Mouse (Mus musculus): ENCODE results near the gene Rai1.

Rai1 gene

DNA sequence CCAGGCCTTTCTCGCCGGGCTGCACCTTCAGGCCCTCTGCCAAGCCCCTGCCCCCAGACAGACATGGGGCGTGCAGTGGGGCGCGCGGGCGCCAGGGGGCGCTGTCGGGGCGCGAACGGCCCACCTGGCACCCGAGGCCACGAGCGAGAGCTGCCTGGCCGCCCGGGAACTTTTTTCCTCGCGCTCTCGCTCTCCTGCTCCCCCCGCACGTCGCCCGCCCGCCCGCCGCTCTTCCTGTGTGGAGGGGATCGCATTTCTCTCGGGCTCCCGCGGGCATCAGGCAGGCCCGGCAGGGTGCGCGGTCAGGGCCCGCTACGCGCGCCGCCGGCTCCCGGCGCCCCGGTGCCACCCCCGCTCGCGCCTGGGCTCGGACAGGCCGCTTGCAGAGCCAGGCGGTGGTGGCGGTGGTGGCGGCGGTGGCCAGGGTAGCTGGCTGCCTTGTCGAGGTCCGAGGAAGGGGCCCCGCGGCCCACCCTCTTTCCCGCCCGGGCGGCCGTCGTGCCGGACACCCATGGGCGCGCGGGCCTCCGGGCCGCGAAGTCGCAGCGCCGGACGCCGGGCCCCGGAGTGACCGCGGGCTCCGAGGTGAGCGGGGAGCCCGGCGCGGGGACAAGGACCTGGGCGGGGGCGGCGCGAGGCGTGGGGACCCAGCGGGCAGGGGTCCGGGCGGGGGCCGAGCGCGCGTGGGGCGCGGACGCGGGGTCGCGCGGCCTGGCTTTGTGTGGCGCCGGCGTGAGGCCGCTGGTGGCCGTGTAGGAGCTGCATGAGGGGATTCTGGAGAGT lies at the start of gene Rai1:
TSS of gene Rai1 (plus strand) at position 204 of the 783 bp plus-strand sequence.
- peak; percentile 94 for DNase-seq (ENCODE audit: low read depth, low spot score)

- DNase-seq (ENCODE audit: low read depth, low spot score): no peak
These were observed 48.3 kb upstream of the Rai1 start for GRCm38 (mm10) chr11:60056520-60056919.

- DNase-seq (ENCODE audit: low read depth, low spot score): no peak
These were observed 46.8 kb upstream of the Rai1 start for GRCm38 (mm10) chr11:60057987-60058386.

DNA sequence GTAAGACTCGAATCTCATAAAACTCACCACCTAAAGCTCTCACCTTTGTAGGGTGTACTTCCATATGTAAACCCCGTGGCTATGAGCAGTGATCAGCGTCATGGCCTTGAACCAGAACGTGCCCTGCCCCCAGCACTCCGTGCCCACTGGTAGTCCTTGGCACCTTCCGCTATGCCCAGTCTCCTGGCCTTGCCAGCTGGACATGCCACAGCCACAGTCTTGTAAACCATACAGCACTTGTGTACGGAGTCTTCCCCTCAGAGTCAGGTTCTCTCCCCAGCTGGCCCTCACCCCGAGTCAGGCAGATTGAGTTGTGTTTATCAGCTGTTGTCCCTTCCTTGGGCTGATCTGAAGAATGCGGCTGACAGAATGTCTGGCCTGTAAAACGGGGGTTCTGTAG lies 46.4 kb upstream of the Rai1 start:
- DNase-seq (ENCODE audit: low read depth, low spot score): no peak

DNA sequence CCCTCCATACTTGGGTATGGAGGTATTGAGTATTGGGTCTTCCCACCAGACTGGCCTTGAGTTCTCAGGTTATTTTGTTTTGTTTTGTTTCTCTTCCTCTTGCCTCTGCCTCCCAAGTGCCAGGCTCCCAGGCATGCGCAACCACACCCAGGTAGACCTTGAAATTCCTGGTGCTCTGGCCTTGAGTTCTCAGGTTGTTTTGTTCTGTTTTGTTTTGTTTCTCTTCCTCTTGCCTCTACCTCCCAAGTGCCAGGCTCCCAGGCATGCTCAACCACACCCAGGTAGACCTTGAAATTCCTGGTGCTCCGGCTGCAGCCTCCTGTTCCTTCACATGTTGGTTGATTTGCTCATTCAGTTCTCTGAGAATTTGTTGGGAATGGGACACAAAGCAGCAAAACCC lies 44.8 kb upstream of the Rai1 start:
- no peak for DNase-seq (ENCODE audit: low read depth, low spot score)

GRCm38 (mm10) chr11:60061504-60062006 lies 43.3 kb upstream of the Rai1 start:
- no peak for DNase-seq (ENCODE audit: low read depth, low spot score)

DNA sequence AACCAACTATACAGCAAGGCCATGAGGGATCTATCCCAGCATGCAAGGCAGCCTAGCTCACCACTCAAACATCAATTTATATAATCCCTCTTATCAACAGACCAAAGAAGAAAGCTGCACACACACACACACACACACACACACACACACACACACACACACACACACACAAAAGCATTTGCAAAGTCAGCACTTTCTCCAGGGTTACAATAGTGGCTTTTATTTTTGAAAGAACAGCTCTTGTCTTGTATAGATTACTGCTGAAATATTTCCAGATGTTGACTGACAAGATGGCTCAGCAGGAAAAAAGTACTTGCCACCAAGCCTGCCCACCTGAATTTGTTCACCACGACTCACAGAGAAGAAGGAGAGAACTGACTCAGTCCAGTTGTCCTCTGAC lies 39.5 kb upstream of the Rai1 start:
- no peak for DNase-seq (ENCODE audit: low read depth, low spot score)

DNA sequence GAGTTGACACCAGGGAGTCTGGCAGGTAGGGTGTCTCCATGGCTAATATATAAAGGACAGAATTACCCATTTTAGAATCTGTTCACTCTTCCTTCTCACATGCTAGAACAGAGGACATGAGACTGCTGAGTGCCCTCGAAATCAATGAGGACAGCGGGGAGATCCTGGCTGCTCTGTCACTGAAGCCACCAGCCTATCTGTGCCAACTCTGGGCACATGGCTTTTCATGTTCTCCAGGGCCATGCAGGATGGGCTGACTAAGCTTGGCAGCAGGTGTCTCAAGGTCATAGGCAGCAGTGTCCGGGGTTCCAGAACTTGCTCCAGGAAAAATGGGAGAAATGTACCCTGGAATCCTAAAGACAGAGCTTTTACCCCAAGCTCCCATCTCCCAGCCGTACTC lies 37.2 kb upstream of the Rai1 start:
- no peak for DNase-seq (ENCODE audit: low read depth, low spot score)

DNA sequence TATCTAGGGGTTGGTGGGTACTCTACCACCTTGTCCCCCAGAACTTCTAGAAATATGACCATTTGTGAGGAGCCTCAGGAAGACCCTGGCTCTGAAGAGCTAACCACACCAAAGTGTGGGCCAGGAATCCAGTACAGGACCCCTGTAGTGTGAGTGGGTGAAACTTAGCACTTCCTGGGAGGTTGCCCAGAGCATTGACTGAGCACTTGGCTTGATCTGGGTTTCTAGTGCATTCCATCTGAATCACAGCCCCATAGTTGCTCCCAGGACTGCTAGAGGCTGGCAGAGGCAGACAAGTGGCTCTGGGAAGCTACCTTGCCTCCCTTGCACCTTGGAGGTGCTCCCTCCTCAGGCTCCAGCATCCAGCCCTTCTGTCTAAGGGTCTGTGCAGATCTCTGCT lies 36.2 kb upstream of the Rai1 start:
- DNase-seq (ENCODE audit: low read depth, low spot score): no peak

DNA sequence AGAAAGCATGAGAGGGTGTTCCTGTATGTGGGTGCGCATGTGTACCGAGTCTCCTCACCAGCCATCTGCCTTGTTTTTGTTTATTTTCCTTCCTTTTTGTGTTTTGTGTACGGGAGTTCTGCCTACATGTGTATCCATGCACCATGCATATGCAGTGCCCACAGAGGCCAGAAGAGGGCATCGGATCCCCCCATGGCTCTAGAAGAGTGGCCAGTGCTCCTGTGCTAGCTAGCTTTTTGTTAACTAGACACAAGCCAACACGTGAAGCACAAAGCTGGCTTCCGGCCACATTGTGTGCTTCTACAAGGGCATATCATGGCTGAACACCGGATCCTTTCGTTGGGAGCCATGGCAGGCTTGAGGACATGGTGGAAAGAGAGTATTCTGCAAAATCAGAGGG lies 34.2 kb upstream of the Rai1 start:
- peak; percentile 72 for DNase-seq (ENCODE audit: low read depth, low spot score)

- DNase-seq (ENCODE audit: low read depth, low spot score): no peak
These were observed 33.6 kb upstream of the Rai1 start for GRCm38 (mm10) chr11:60071221-60071620.

DNA sequence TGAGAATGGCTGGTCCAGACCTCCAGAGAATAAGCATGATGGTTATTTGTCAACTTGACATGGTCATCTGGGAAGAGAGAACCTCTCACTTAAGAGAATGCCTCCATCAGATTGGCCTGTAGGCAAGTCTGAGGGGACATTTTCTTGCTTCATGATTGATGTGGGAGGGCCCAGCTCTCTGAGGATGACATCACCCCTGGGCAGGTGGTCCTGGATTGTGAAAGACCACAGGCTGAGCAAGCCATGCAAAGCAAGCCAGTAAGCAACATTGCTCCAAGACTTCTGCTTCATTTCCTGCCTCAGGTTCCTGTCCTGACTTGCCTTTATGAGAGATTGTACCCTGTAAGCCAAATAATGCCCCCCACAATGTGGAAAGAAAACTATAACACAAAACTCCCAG lies 31.7 kb upstream of the Rai1 start:
- DNase-seq (ENCODE audit: low read depth, low spot score): no peak

- no peak for DNase-seq (ENCODE audit: low read depth, low spot score)
These were observed 30.8 kb upstream of the Rai1 start for GRCm38 (mm10) chr11:60073936-60074502.

DNA sequence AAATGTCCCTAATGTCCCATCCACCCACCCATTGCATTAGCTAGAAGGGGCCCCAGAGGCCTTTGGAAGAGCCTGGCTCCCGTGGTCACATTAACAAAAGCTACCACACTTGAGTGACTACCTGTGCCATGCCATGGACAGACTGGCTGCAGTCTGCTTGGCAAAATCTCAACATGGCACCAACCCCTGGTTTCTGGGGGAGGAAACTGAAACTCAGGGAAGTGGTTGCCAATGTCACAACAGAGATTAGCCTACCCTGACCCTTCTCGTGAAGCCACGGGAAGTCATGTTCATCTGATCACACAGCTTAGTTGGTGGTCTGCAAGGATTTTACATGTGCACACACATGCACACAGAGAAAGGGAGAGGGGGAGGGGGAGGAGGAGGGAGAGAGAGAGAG lies 28.6 kb upstream of the Rai1 start:
- no peak for DNase-seq (ENCODE audit: low read depth, low spot score)

- DNase-seq (ENCODE audit: low read depth, low spot score): peak; percentile 90
These were observed 28.0 kb upstream of the Rai1 start for GRCm38 (mm10) chr11:60076790-60077189.

DNA sequence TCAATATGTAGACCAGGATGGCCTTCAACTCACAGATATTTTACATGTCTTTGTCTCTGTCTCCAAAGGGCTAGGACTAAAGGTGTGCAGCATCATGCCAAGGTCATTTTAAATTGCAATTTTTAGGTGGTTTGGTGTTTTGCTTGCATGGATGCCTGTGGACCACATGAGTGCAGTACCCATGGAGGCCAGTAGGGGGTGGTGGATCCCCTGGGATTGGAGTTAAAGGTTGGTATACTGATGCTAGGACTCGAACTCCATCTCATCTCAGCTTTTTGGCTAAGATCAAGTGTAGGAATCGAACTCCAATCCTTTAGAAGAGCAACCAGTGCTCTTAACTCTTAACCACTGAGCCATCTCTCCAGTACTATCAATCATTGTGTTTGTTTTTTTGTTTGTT lies 20.2 kb upstream of the Rai1 start:
- peak; percentile 80 for DNase-seq (ENCODE audit: low read depth, low spot score)

DNA sequence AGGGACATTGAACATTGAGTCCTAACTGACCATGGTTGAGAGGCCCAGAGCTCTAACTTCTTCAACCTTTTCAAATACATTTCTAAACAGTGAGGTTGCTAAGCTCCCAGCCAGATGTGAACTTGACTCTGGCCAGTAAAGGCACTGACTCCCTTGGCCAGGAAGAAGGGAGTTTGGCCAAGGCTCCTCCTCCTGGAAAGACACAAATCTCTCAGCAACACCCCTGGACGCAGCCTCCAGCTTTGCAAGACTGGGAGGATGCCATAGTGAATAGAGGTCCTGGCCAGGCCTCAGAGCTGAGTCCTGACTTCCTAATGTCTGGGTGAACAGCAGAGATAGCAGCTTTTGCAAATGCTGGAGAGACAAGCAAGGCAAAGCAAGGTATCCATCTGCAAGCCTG lies 18.1 kb upstream of the Rai1 start:
- no peak for DNase-seq (ENCODE audit: low read depth, low spot score)

GRCm38 (mm10) chr11:60088947-60089346 lies 15.9 kb upstream of the Rai1 start:
- peak; percentile 43 for DNase-seq (ENCODE audit: low read depth, low spot score)

GRCm38 (mm10) chr11:60090696-60091421 lies 14.0 kb upstream of the Rai1 start:
- no peak for DNase-seq (ENCODE audit: low read depth, low spot score)

DNA sequence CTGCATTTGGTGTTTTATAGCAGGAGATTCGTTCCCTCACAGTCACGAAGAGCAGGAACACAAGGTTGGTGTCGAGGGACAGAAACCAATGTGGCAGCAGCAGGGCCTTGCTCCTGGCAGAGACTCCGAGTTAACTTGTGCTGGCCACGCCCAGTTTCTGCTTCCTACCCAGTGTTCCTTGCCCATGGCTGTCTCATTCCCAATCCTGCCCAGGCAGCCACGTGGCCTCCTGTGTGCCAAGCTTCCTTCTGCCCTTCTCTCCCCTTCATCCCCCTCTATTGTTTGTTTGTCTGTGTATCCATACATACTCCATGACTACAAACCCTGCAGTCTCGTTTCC lies 13.4 kb upstream of the Rai1 start:
- no peak for DNase-seq (ENCODE audit: low read depth, low spot score)

DNA sequence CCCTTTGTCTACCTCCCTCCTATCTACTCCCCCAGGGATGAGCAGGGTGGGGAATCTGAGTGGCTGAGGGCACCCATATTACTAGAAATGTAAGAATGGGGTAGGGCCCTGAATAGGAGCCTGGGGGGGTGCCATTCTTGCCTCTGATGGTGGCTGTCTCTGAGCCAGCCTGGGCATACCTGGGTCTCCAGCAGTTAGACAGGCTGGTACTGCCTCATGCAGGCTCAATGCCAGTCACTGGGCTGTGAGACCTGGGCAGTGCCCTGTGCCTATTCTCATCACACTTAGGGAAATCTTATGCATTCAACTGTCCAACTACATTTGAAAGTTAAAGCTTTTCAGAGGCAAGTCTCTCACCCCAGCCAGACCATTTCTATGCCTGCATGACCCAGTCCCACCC lies 11.6 kb upstream of the Rai1 start:
- no peak for DNase-seq (ENCODE audit: low read depth, low spot score)

GRCm38 (mm10) chr11:60093984-60094587 lies 10.7 kb upstream of the Rai1 start:
- DNase-seq (ENCODE audit: low read depth, low spot score): no peak
